Mouse (Mus musculus): Measurements from ENCODE around the gene Olfr654. TPM values are rescaled to one million over a fixed set of nuclear protein-coding genes. Genes with fewer than 3 reads are reported as not detected.
A peak's percentile ranks its signal among the peaks of the same experiment; 100 is the strongest.

Gene Olfr654
- polyA plus RNA-seq, 1 experiment = not detected

DNA sequence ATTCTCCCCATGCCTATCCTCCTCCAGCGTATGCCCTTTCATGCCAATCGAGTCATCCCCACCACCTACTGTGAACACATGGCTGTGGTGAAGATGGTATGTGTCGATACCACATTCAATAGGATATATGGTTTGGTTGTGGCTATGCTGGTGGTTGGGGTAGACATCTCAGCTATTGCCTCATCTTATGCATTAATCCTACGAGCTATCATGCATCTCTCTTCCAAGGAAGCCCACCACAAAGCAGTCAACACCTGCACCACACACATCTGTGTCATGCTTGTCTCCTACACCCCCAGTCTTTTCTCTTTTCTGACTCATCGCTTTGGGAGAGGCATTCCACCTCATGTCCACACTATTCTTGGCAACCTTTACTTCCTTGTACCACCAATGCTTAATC lies 1.4 kb downstream of the Olfr654 start:
- Histone ChIP-seq H3K4me1 (ENCODE audit: control insufficient read depth, insufficient read depth, insufficient read length, low read length) (no peaks in the 10 kb centered on the region), H3K4me3 (ENCODE audit: low read depth, low read length) (no peak overlapping the region), H3K27me3 (ENCODE audit: control insufficient read depth, insufficient read depth, low read length) (no peaks in the 10 kb centered on the region), H3K27ac (ENCODE audit: insufficient read depth, low read depth, low read length) (no peak overlapping the region), H3K36me3 (ENCODE audit: control insufficient read depth, insufficient read depth, low read length) (no peaks in the 10 kb centered on the region)
- no peak for TF ChIP-seq CTCF (IDR thresholded peaks at IDR 0.05; ENCODE audit: extremely low read depth, insufficient read length, insufficient replicate concordance, low read depth, low read length)
- TF ChIP-seq POLR2A (IDR thresholded peaks at IDR 0.05; ENCODE audit: low read depth, low read length) = no peak
- WGBS = 84% methylated on average over 5 of the region's 5 CpGs

DNA sequence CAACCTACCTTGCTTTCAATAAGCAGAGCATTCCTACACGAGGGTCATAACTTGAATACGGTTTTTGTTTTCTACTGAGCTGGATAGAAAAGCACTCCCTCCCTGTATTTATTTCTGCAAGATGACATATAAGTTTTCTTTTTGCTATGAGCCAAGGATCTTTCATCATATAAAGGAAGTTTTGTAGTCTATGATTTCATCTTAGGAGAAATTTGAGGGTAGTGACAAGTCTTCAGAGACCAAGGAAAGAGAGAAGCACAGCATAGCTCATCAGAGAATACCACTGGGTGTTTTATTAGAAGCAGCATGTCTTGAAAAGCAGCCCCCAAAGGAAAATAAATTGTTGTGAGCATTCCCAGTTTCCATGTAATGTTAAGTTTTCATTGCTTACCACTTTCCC lies 14.9 kb downstream of the Olfr654 start, which contains the start of gene Olfr655:
Gene Olfr655, minus strand, starts transcription at position 101 of the 400 bp plus-strand sequence.
- H3K4me1 ChIP-seq (ENCODE audit: control insufficient read depth, insufficient read depth, insufficient read length, low read length) = peaks cover 4% of the 10 kb centered on the region; the same call in 1 of the 2 replicates
- TF ChIP-seq POLR2A (IDR thresholded peaks at IDR 0.05; ENCODE audit: low read depth, low read length) (no peak), CTCF (IDR thresholded peaks at IDR 0.05; ENCODE audit: extremely low read depth, insufficient read length, insufficient replicate concordance, low read depth, low read length) (no peak)
- H3K27ac ChIP-seq (ENCODE audit: insufficient read depth, low read depth, low read length) = no peak within 1 kb of the TSS
- H3K27me3 ChIP-seq (ENCODE audit: control insufficient read depth, insufficient read depth, low read length) = no peaks in the 10 kb centered on the region
- WGBS = 87% methylated on average over 2 of the region's 2 CpGs
- H3K4me3 ChIP-seq (ENCODE audit: low read depth, low read length) = no peak within 1 kb of the TSS
- H3K36me3 ChIP-seq (ENCODE audit: control insufficient read depth, insufficient read depth, low read length) = no peaks in the 10 kb centered on the region

DNA sequence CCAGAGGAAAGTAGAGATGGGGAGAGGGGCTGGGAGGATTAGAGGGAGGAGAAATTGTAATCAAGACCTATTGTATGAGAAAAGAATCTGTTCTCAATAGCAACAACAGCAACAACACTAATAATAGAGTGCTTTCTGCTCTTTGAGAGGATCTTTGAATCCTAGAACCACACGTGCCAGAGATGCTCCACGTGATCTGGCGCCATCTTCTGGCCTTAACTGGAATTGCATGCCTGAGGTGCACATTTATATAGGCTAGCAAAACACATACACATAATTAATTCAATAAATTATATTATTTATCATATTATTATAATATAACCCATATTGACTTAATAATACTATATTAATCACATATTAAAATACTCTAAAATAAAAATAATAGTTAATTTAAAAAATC lies 16.3 kb downstream of the Olfr654 start:
- H3K4me3 ChIP-seq (ENCODE audit: low read depth, low read length) = no peak overlapping the region
- H3K36me3 ChIP-seq (ENCODE audit: control insufficient read depth, insufficient read depth, low read length) = no peaks in the 10 kb centered on the region
- 8% methylated on average over 3 of the region's 3 CpGs for WGBS
- H3K27me3 ChIP-seq (ENCODE audit: control insufficient read depth, insufficient read depth, low read length) = no peaks in the 10 kb centered on the region
- no peak overlapping the region for H3K27ac ChIP-seq (ENCODE audit: insufficient read depth, low read depth, low read length)
- peaks cover 2% of the 10 kb centered on the region; the same call in 1 of the 2 replicates for H3K4me1 ChIP-seq (ENCODE audit: control insufficient read depth, insufficient read depth, insufficient read length, low read length)
- peak; percentile 74; the same call in 1 of the 2 replicates for TF ChIP-seq CTCF (IDR thresholded peaks at IDR 0.05; ENCODE audit: extremely low read depth, insufficient read length, insufficient replicate concordance, low read depth, low read length)
- no peak for TF ChIP-seq POLR2A (IDR thresholded peaks at IDR 0.05; ENCODE audit: low read depth, low read length)

DNA sequence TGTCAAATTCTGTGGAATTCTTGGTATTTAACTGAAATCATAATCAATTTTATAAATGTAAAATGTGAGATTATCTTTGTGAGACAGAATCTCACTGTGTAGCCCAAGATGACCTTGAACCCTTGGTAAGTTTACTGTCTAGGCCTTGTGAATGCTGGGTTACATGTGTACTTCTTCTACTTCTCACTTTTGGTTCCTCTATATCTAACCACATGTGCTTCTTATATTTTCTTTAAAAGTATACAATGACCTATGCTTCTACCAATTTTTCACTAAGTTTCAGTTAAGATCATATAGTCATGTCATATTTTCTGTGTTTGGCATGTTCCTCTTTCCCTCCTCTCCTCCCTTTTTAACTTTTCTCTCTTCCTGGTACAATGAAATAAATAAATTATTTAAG lies 17.9 kb downstream of the Olfr654 start:
- Histone ChIP-seq H3K36me3 (ENCODE audit: control insufficient read depth, insufficient read depth, low read length) (no peaks in the 10 kb centered on the region), H3K4me3 (ENCODE audit: low read depth, low read length) (no peak overlapping the region), H3K27ac (ENCODE audit: insufficient read depth, low read depth, low read length) (no peak overlapping the region), H3K4me1 (ENCODE audit: control insufficient read depth, insufficient read depth, insufficient read length, low read length) (peaks cover 2% of the 10 kb centered on the region; the same call in 1 of the 2 replicates), H3K27me3 (ENCODE audit: control insufficient read depth, insufficient read depth, low read length) (no peaks in the 10 kb centered on the region)
- TF ChIP-seq CTCF (IDR thresholded peaks at IDR 0.05; ENCODE audit: extremely low read depth, insufficient read length, insufficient replicate concordance, low read depth, low read length) (no peak), POLR2A (IDR thresholded peaks at IDR 0.05; ENCODE audit: low read depth, low read length) (no peak)

DNA sequence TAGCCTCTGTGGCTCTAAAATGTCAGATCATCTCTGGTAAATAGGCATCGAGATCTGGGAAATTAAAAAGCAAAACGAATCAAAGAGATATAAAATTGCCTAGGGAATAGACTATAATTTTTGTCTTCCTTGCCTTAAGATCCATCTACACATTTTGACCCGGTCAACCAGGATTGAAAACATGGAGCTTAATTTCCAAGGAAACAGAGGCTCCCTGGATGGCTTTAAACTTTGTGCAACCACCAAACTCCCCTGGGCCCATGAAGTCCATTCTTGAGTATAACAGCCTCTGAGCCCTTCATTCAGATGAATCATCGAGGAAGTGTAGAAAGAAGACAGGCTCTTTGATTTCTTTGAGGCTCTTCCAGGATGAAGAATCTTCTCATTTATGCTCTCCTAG lies 26.8 kb downstream of the Olfr654 start, which contains the start of gene Olfr656:
Gene Olfr656, plus strand, starts transcription at position 301 of the 400 bp plus-strand sequence.
- H3K27me3 ChIP-seq (ENCODE audit: control insufficient read depth, insufficient read depth, low read length) = no peaks in the 10 kb centered on the region
- H3K4me3 ChIP-seq (ENCODE audit: low read depth, low read length) = no peak within 1 kb of the TSS
- H3K27ac ChIP-seq (ENCODE audit: insufficient read depth, low read depth, low read length) = no peak within 1 kb of the TSS
- 73% methylated on average over 4 of the region's 4 CpGs for WGBS
- H3K4me1 ChIP-seq (ENCODE audit: control insufficient read depth, insufficient read depth, insufficient read length, low read length) = no peaks in the 10 kb centered on the region
- TF ChIP-seq CTCF (IDR thresholded peaks at IDR 0.05; ENCODE audit: extremely low read depth, insufficient read length, insufficient replicate concordance, low read depth, low read length) (no peak), POLR2A (IDR thresholded peaks at IDR 0.05; ENCODE audit: low read depth, low read length) (no peak)
- no peaks in the 10 kb centered on the region for H3K36me3 ChIP-seq (ENCODE audit: control insufficient read depth, insufficient read depth, low read length)

DNA sequence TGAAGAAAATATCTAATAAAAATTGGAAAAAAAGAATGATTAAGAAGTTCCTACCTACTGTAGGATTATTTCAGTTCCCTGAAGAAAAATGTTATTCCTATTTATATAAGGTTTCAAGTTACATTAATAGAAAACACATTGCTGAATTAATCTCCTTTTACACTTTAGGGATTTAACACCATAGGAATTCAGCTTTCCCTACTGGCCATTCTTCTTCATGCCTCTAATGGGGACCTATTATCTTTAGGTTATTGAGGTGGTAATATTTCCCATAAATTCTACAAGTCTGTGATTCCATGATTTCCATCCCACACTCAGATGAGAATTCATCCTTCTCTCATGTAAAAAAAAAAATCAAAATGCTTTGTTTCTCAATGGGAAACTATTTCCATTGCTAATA lies 37.7 kb downstream of the Olfr654 start, which contains the start of gene Olfr657:
Gene Olfr657, plus strand, starts transcription at position 301 of the 400 bp plus-strand sequence.
- no peaks in the 10 kb centered on the region for H3K4me1 ChIP-seq (ENCODE audit: control insufficient read depth, insufficient read depth, insufficient read length, low read length)
- H3K27me3 ChIP-seq (ENCODE audit: control insufficient read depth, insufficient read depth, low read length) = no peaks in the 10 kb centered on the region
- no peak within 1 kb of the TSS for H3K4me3 ChIP-seq (ENCODE audit: low read depth, low read length)
- no peaks in the 10 kb centered on the region for H3K36me3 ChIP-seq (ENCODE audit: control insufficient read depth, insufficient read depth, low read length)
- no peak within 1 kb of the TSS for H3K27ac ChIP-seq (ENCODE audit: insufficient read depth, low read depth, low read length)
- TF ChIP-seq CTCF (IDR thresholded peaks at IDR 0.05; ENCODE audit: extremely low read depth, insufficient read length, insufficient replicate concordance, low read depth, low read length) = no peak
- no peak for TF ChIP-seq POLR2A (IDR thresholded peaks at IDR 0.05; ENCODE audit: low read depth, low read length)

Other genes with a start within 250 kb of the Olfr654 start
- 0.77 and 2.2 TPM in 2 replicates for gene Trim12c, start 233.7 kb upstream of the Olfr654 start, polyA plus RNA-seq (2012; rRNA removed)
- 0.09 TPM in 1 of 2 replicates, not detected in the other for gene Trim30b, start 217.1 kb upstream of the Olfr654 start, polyA plus RNA-seq (2012; rRNA removed)
- gene Trim30c, start 186.2 kb upstream of the Olfr654 start, polyA plus RNA-seq (2012; rRNA removed) = not detected in 2 replicates
- 0.62 and 1.9 TPM in 2 replicates for gene Trim30a, start 121.8 kb upstream of the Olfr654 start, polyA plus RNA-seq (2012; rRNA removed)
- 4.1 and 14.4 TPM in 2 replicates for gene Trim30d, start 79.2 kb upstream of the Olfr654 start, polyA plus RNA-seq (2012; rRNA removed)
- gene Olfr651, start 36.9 kb upstream of the Olfr654 start, polyA plus RNA-seq (2012; rRNA removed) = not detected in 2 replicates
- not detected in 2 replicates for gene Olfr652, start 26.1 kb upstream of the Olfr654 start, polyA plus RNA-seq (2012; rRNA removed)
- gene Olfr653, start 9.7 kb upstream of the Olfr654 start, polyA plus RNA-seq (2012; rRNA removed) = not detected in 2 replicates
- not detected in 2 replicates for gene Olfr655, start 14.8 kb downstream of the Olfr654 start, polyA plus RNA-seq (2012; rRNA removed)
- gene Olfr656, start 26.9 kb downstream of the Olfr654 start, polyA plus RNA-seq (2012; rRNA removed) = not detected in 2 replicates
- not detected in 2 replicates for gene Olfr657, start 37.8 kb downstream of the Olfr654 start, polyA plus RNA-seq (2012; rRNA removed)
- 0.06 TPM in 1 of 2 replicates, not detected in the other for gene Olfr658, start 60.3 kb downstream of the Olfr654 start, polyA plus RNA-seq (2012; rRNA removed)
- not detected in 2 replicates for gene Olfr659, start 79.7 kb downstream of the Olfr654 start, polyA plus RNA-seq (2012; rRNA removed)
- gene Olfr661, start 99.5 kb downstream of the Olfr654 start, polyA plus RNA-seq (2012; rRNA removed) = not detected in 2 replicates
- gene Usp17le, start 190.4 kb downstream of the Olfr654 start, polyA plus RNA-seq (2012; rRNA removed) = not detected in 2 replicates

Data from small intestine, adult 2 months (tissue).